Mouse (Mus musculus): ENCODE measurements around the gene Wasl.
A peak's percentile ranks its signal among the peaks of the same experiment; 100 is the strongest.

The Wasl gene

GRCm38 (mm10) chr6:24645346-24646053, 19.3 kb downstream of the Wasl start:
- no peak for DNase-seq (ENCODE audit: low read depth)

- no peak for DNase-seq (ENCODE audit: low read depth)
These were observed 21.8 kb downstream of the Wasl start for GRCm38 (mm10) chr6:24642960-24643359.

- no peak for DNase-seq (ENCODE audit: low read depth)
These were observed 22.6 kb downstream of the Wasl start for GRCm38 (mm10) chr6:24642161-24642560.

GRCm38 (mm10) chr6:24641286-24641685, 23.5 kb downstream of the Wasl start:
- DNase-seq (ENCODE audit: low read depth), result no peak

- DNase-seq (ENCODE audit: low read depth), result no peak
These were observed 29.0 kb downstream of the Wasl start for GRCm38 (mm10) chr6:24635814-24636213.

GRCm38 (mm10) chr6:24634065-24634464, 30.7 kb downstream of the Wasl start:
- DNase-seq (ENCODE audit: low read depth), result no peak

GRCm38 (mm10) chr6:24632061-24632460, 32.7 kb downstream of the Wasl start:
- no peak for DNase-seq (ENCODE audit: low read depth)

- DNase-seq (ENCODE audit: low read depth), result no peak
These were observed 36.3 kb downstream of the Wasl start for GRCm38 (mm10) chr6:24628499-24628898.

- DNase-seq (ENCODE audit: low read depth), result peak; percentile 67
These were observed 37.2 kb downstream of the Wasl start for GRCm38 (mm10) chr6:24627586-24628030.

- no peak for DNase-seq (ENCODE audit: low read depth)
These were observed 42.7 kb downstream of the Wasl start for GRCm38 (mm10) chr6:24622098-24622497.

GRCm38 (mm10) chr6:24620936-24621335, 43.9 kb downstream of the Wasl start:
- no peak for DNase-seq (ENCODE audit: low read depth)

- DNase-seq (ENCODE audit: low read depth), result no peak
These were observed 45.3 kb downstream of the Wasl start for GRCm38 (mm10) chr6:24619285-24620045.

GRCm38 (mm10) chr6:24616746-24617145, 48.1 kb downstream of the Wasl start:
- DNase-seq (ENCODE audit: low read depth), result no peak

- no peak for DNase-seq (ENCODE audit: low read depth)
These were observed 50.9 kb downstream of the Wasl start for GRCm38 (mm10) chr6:24613918-24614317.

GRCm38 (mm10) chr6:24613346-24613745, 51.5 kb downstream of the Wasl start:
- DNase-seq (ENCODE audit: low read depth), result no peak

- DNase-seq (ENCODE audit: low read depth), result no peak
These were observed 52.6 kb downstream of the Wasl start for GRCm38 (mm10) chr6:24612074-24612755.

- DNase-seq (ENCODE audit: low read depth), result no peak
These were observed 54.5 kb downstream of the Wasl start for GRCm38 (mm10) chr6:24610358-24610757.

GRCm38 (mm10) chr6:24609531-24609930, 55.3 kb downstream of the Wasl start:
- no peak for DNase-seq (ENCODE audit: low read depth)

GRCm38 (mm10) chr6:24608682-24609081, 56.1 kb downstream of the Wasl start:
- no peak for DNase-seq (ENCODE audit: low read depth)

GRCm38 (mm10) chr6:24608129-24608528, 56.7 kb downstream of the Wasl start:
- DNase-seq (ENCODE audit: low read depth), result no peak

GRCm38 (mm10) chr6:24607531-24607930, 57.3 kb downstream of the Wasl start:
- DNase-seq (ENCODE audit: low read depth), result no peak

- DNase-seq (ENCODE audit: low read depth), result no peak
These were observed 58.3 kb downstream of the Wasl start for GRCm38 (mm10) chr6:24606512-24606911.

- no peak for DNase-seq (ENCODE audit: low read depth)
These were observed 59.2 kb downstream of the Wasl start for GRCm38 (mm10) chr6:24605631-24606030.
